Mouse (Mus musculus): ENCODE measurements around the gene Ccdc186. TPM values are rescaled to one million over a fixed set of nuclear protein-coding genes. Genes with fewer than 3 reads are reported as not detected.
"Not testable (repeated sequence)": the region's sequence is repeated elsewhere in the genome, so short reads cannot be mapped to it uniquely, and the experiment has no call there.

The Ccdc186 gene
- polyA plus RNA-seq, 1 experiment from 2014 or later, result 20.2 TPM

DNA sequence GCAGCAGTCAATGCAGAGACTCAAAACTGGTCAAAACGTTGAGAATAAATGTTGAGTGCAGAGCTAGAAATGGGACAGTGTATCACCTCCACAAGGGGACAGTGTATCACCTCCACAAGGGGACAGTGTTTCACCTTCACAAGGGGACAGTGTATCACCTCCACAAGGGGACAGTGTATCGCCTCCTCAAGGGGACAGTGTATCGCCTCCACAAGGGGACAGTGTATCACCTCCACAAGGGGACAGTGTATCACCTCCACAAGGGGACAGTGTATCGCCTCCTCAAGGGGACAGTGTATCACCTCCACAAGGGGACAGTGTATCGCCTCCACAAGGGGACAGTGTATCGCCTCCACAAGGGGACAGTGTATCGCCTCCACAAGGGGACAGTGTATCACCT lies 43.5 kb downstream of the Ccdc186 start:
- H3K4me2 ChIP-seq (ENCODE audit: low read length); H3K4me3 ChIP-seq (ENCODE audit: low read length); H3K9ac ChIP-seq (ENCODE audit: low read depth, low read length); H3K27ac ChIP-seq (ENCODE audit: low read depth, low read length); H3K36me3 ChIP-seq (ENCODE audit: control insufficient read depth, insufficient read depth, low read length); H3K27me3 ChIP-seq (replicated peaks; ENCODE audit: control insufficient read depth, insufficient read depth, low read length); ATAC-seq; H3K9me3 ChIP-seq (ENCODE audit: control insufficient read depth, low read length): not testable (repeated sequence)
- H3K4me1 ChIP-seq (ENCODE audit: control insufficient read depth, insufficient read depth, low read depth, low read length), result peaks cover 12% of the 10 kb centered on the region; the same call in 1 of the 2 replicates
- 97% methylated on average over 7 of the region's 7 CpGs for WGBS

GRCm38 (mm10) chr19:56776719-56777382 lies 45.1 kb downstream of the Ccdc186 start:
- peaks cover 7% of the 10 kb centered on the region for H3K27me3 ChIP-seq (replicated peaks; ENCODE audit: control insufficient read depth, insufficient read depth, low read length)
- H3K4me3 ChIP-seq (ENCODE audit: low read length), result no peak overlapping the region
- H3K27ac ChIP-seq (ENCODE audit: low read depth, low read length), result no peak overlapping the region
- H3K9me3 ChIP-seq (ENCODE audit: control insufficient read depth, low read length), result no peaks in the 10 kb centered on the region
- WGBS, result 49% methylated on average over 16 of the region's 16 CpGs
- no peaks in the 10 kb centered on the region for H3K36me3 ChIP-seq (ENCODE audit: control insufficient read depth, insufficient read depth, low read length)
- peaks cover 12% of the 10 kb centered on the region; the same call in 1 of the 2 replicates for H3K4me1 ChIP-seq (ENCODE audit: control insufficient read depth, insufficient read depth, low read depth, low read length)
- ATAC-seq, result peak; percentile 69; the same call in 1 of the 2 replicates
- H3K4me2 ChIP-seq (ENCODE audit: low read length), result no peak overlapping the region
- H3K9ac ChIP-seq (ENCODE audit: low read depth, low read length), result no peak overlapping the region

GRCm38 (mm10) chr19:56775893-56776718 lies 45.9 kb downstream of the Ccdc186 start:
- WGBS, result 11% methylated on average over 16 of the region's 18 CpGs
- no peak overlapping the region for H3K27ac ChIP-seq (ENCODE audit: low read depth, low read length)
- H3K4me1 ChIP-seq (ENCODE audit: control insufficient read depth, insufficient read depth, low read depth, low read length), result peaks cover 12% of the 10 kb centered on the region; the same call in 1 of the 2 replicates
- H3K36me3 ChIP-seq (ENCODE audit: control insufficient read depth, insufficient read depth, low read length), result no peaks in the 10 kb centered on the region
- H3K27me3 ChIP-seq (replicated peaks; ENCODE audit: control insufficient read depth, insufficient read depth, low read length), result peaks cover 7% of the 10 kb centered on the region
- H3K4me2 ChIP-seq (ENCODE audit: low read length), result peak overlapping the region; percentile 53
- peak overlapping the region; percentile 21 for H3K4me3 ChIP-seq (ENCODE audit: low read length)
- peak overlapping the region; percentile 45; the same call in 1 of the 2 replicates for H3K9ac ChIP-seq (ENCODE audit: low read depth, low read length)
- H3K9me3 ChIP-seq (ENCODE audit: control insufficient read depth, low read length), result no peaks in the 10 kb centered on the region
- no peak for ATAC-seq

- H3K9me3 ChIP-seq (ENCODE audit: control insufficient read depth, low read length), result no peaks in the 10 kb centered on the region
- peak overlapping the region; percentile 21 for H3K4me3 ChIP-seq (ENCODE audit: low read length)
- peaks cover 7% of the 10 kb centered on the region for H3K27me3 ChIP-seq (replicated peaks; ENCODE audit: control insufficient read depth, insufficient read depth, low read length)
- H3K27ac ChIP-seq (ENCODE audit: low read depth, low read length), result no peak overlapping the region
- peak overlapping the region; percentile 45; the same call in 1 of the 2 replicates for H3K9ac ChIP-seq (ENCODE audit: low read depth, low read length)
- no peaks in the 10 kb centered on the region for H3K36me3 ChIP-seq (ENCODE audit: control insufficient read depth, insufficient read depth, low read length)
- ATAC-seq, result no peak
- 42% methylated on average over 20 of the region's 24 CpGs for WGBS
- peaks cover 12% of the 10 kb centered on the region; the same call in 1 of the 2 replicates for H3K4me1 ChIP-seq (ENCODE audit: control insufficient read depth, insufficient read depth, low read depth, low read length)
- peak overlapping the region; percentile 53 for H3K4me2 ChIP-seq (ENCODE audit: low read length)
These were observed 46.8 kb downstream of the Ccdc186 start for GRCm38 (mm10) chr19:56774971-56775892.

DNA sequence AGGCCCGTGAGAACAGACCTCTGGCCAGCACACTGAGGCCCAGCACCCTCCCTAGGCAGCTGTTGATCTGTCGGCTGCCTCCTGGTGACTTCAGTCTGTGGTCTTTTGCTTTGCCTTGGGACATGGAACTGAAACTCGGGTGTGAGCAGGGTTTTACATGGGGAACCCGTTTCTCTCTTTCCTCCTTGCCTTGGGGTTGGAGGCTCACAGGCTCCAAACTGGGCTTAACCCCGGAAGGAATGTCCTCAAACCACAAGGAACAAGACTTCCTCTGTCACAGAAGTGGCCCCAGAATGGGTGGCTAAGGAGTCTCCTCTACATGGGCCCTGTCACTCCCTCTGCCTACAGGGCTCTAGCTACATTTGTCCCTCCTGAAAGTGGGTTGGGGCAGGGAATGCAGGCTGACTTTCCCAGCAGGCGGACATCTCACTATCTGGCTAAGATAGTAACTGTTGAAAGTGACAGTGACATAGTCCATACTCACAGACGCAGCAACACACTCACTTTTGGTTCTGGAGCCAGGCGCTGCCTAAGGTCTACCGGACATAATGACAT lies 47.5 kb downstream of the Ccdc186 start:
- ATAC-seq, result no peak
- Histone ChIP-seq H3K4me1 (ENCODE audit: control insufficient read depth, insufficient read depth, low read depth, low read length) (peaks cover 12% of the 10 kb centered on the region; the same call in 1 of the 2 replicates), H3K9ac (ENCODE audit: low read depth, low read length) (no peak overlapping the region), H3K36me3 (ENCODE audit: control insufficient read depth, insufficient read depth, low read length) (no peaks in the 10 kb centered on the region), H3K4me2 (ENCODE audit: low read length) (no peak overlapping the region), H3K9me3 (ENCODE audit: control insufficient read depth, low read length) (no peaks in the 10 kb centered on the region), H3K4me3 (ENCODE audit: low read length) (no peak overlapping the region), H3K27me3 (replicated peaks; ENCODE audit: control insufficient read depth, insufficient read depth, low read length) (peaks cover 7% of the 10 kb centered on the region), H3K27ac (ENCODE audit: low read depth, low read length) (no peak overlapping the region)
- WGBS, result 77% methylated on average over 9 of the region's 9 CpGs

DNA sequence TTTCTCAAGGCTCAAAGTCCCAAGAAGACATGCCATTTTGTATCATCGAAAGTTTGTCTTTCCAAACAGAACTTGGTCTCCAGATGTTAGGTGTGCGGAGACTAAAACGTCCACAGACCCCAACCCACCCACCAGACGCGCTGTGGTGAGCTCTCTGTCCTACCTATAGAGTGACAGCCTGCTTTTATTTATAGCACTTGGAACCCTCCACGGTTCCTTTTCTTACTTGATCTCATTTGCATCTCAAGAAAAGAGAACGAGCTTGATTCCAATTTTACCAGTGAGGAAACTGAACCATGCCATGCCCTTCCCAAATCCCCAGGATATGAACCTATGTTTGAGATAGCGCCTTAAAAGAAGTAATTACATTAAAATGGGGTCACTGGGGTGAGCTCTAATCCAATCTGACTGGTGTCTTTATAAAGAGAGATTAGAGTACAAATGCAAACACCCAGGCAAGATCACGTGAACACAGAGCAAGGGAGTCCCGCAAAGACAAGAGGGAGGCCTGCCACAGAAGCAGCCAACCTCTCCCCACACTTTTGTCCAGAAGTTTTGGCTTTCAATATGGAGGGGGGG lies 48.5 kb downstream of the Ccdc186 start:
- Histone ChIP-seq H3K27ac (ENCODE audit: low read depth, low read length) (no peak overlapping the region), H3K36me3 (ENCODE audit: control insufficient read depth, insufficient read depth, low read length) (no peaks in the 10 kb centered on the region), H3K4me1 (ENCODE audit: control insufficient read depth, insufficient read depth, low read depth, low read length) (peaks cover 12% of the 10 kb centered on the region; the same call in 1 of the 2 replicates), H3K4me2 (ENCODE audit: low read length) (no peak overlapping the region), H3K9ac (ENCODE audit: low read depth, low read length) (no peak overlapping the region), H3K27me3 (replicated peaks; ENCODE audit: control insufficient read depth, insufficient read depth, low read length) (peaks cover 7% of the 10 kb centered on the region), H3K4me3 (ENCODE audit: low read length) (no peak overlapping the region), H3K9me3 (ENCODE audit: control insufficient read depth, low read length) (no peaks in the 10 kb centered on the region)
- WGBS, result 39% methylated on average over 10 of the region's 10 CpGs
- ATAC-seq, result no peak

GRCm38 (mm10) chr19:56772158-56772557 lies 49.8 kb downstream of the Ccdc186 start:
- H3K4me1 ChIP-seq (ENCODE audit: control insufficient read depth, insufficient read depth, low read depth, low read length), result peaks cover 12% of the 10 kb centered on the region; the same call in 1 of the 2 replicates
- H3K36me3 ChIP-seq (ENCODE audit: control insufficient read depth, insufficient read depth, low read length), result no peaks in the 10 kb centered on the region
- no peak overlapping the region for H3K4me2 ChIP-seq (ENCODE audit: low read length)
- H3K27ac ChIP-seq (ENCODE audit: low read depth, low read length), result no peak overlapping the region
- no peaks in the 10 kb centered on the region for H3K9me3 ChIP-seq (ENCODE audit: control insufficient read depth, low read length)
- 60% methylated on average over 7 of the region's 7 CpGs for WGBS
- ATAC-seq, result no peak
- no peak overlapping the region for H3K4me3 ChIP-seq (ENCODE audit: low read length)
- H3K9ac ChIP-seq (ENCODE audit: low read depth, low read length), result no peak overlapping the region
- peaks cover 7% of the 10 kb centered on the region for H3K27me3 ChIP-seq (replicated peaks; ENCODE audit: control insufficient read depth, insufficient read depth, low read length)

GRCm38 (mm10) chr19:56769024-56769423 lies 53.0 kb downstream of the Ccdc186 start:
- no peak for ATAC-seq
- Histone ChIP-seq H3K4me3 (ENCODE audit: low read length) (no peak overlapping the region), H3K27ac (ENCODE audit: low read depth, low read length) (no peak overlapping the region), H3K27me3 (replicated peaks; ENCODE audit: control insufficient read depth, insufficient read depth, low read length) (no peaks in the 10 kb centered on the region), H3K9ac (ENCODE audit: low read depth, low read length) (no peak overlapping the region), H3K9me3 (ENCODE audit: control insufficient read depth, low read length) (peaks cover 4% of the 10 kb centered on the region; the same call in 1 of the 2 replicates), H3K36me3 (ENCODE audit: control insufficient read depth, insufficient read depth, low read length) (no peaks in the 10 kb centered on the region), H3K4me1 (ENCODE audit: control insufficient read depth, insufficient read depth, low read depth, low read length) (no peaks in the 10 kb centered on the region), H3K4me2 (ENCODE audit: low read length) (no peak overlapping the region)
- 94% methylated on average over 9 of the region's 9 CpGs for WGBS
